Mouse (Mus musculus): Measurements from ENCODE around the gene Rbp7.
A peak's percentile ranks its signal among the peaks of the same experiment; 100 is the strongest.

GRCm38 (mm10) chr4:149485053-149485824 lies 30.5 kb upstream of the Rbp7 start, which contains the start of the genes Nmnat1 and Lzic:
- TF ChIP-seq CTCF (IDR thresholded peaks at IDR 0.05; ENCODE audit: extremely low read depth, insufficient read depth, low read length): no peak
- TF ChIP-seq POLR2A (IDR thresholded peaks at IDR 0.05; ENCODE audit: extremely low read depth, insufficient read depth, low read length): peak; percentile 38; the same call in 1 of the 2 replicates

All from cortical plate, adult 2 months (tissue).